Mouse (Mus musculus) testis, postnatal 14 days (tissue): ENCODE data around the gene Gm21987.

Source experiments
- DNase-seq: peaks from one replicate; pipeline ENCODE4 v3.0.0; 2021; ENCODE audit warnings: low spot score

Gene Gm21987

GRCm38 (mm10) chr16:38395060-38395730 is 48.4 kb downstream of the Gm21987 start:
- DNase-seq = no peak

DNA sequence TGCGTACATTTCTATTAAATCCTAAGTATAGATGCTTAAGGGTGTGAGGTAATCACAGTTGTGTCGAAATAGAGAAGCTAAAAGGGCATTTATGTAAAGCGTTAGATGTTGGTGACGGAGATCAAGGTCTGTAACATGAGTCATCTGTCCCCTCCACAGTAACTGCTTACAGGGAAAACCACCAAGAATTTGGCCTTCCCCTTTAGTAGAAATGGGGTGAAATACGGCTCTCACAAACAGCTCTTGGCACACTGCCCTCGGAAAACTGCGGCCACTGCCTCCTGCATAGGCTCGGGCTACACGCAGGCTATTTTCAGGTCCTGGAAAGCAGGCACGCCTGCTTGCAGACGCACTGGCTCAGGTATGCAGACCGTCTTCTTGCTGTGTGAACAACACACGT is 49.3 kb downstream of the Gm21987 start:
- DNase-seq = peak; percentile 34

GRCm38 (mm10) chr16:38398266-38398665 is 51.4 kb downstream of the Gm21987 start:
- no peak for DNase-seq

GRCm38 (mm10) chr16:38399076-38399475 is 52.2 kb downstream of the Gm21987 start:
- DNase-seq = no peak

DNA sequence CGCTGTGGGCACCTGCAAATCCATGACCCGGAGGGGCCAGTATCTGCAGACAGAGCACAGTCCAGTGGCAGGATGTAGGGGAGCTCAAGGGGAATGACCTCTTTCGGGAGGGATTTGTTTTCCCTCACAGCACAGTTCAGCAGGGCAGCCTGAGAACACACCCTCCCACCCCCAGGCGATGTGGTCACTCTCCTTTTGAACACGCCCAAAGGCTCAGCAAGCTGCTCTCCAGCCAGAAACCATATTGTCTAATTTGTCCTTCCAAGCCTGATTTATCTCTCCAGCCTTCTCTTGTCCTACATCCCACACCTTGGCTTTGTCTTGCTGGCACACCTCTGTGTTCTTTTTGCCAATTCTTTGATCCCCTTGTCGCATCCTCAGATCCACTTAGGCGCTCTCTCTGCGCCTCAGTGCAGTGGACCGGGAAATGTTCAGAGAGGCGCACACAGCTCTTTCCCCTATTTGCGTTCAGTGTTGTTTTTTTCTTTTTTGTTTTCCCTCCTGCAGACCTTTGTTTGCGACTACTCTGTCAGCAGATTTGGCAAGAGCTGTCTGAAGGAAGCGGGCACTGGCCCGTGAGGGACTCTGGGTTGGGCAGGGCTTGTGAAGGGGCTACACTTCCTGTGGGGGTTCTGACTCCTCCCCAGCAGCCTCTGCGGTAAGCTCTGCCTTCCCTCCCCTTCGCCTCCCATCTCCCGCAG is 52.8 kb downstream of the Gm21987 start:
- DNase-seq = peak; percentile 37

DNA sequence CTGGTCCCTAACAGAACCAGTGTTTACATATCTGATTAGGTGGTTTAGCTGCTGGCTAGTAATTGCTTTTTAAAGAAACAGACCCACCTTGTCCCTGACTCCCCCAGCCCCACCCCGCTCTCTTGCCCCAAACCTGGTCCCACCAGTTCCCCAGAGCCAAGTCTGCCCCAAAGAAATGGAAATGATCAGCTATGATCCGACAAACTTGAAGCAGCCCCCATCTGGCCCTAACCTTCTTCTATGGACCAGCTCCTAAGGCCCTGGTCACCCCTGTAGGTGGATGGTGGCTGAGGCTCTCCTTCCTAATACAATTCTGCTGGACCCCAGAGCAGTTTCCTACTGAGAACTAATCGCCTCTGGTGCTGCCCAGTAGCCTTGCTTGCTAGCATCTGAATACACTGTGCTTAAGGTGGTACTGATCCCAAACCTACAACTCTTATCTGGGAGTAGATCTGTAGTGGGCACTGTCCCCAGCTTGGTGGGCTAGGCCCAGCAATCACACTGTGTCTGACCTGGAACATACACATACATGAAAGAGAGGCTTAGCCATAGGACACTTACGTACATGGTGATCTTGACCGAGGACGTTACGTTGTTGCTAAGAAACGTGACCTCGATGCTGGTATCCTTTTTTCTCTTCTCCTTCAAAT is 53.6 kb downstream of the Gm21987 start:
- no peak for DNase-seq

GRCm38 (mm10) chr16:38401468-38401867 is 54.6 kb downstream of the Gm21987 start:
- DNase-seq = no peak

- DNase-seq = no peak
These were observed 56.8 kb downstream of the Gm21987 start for GRCm38 (mm10) chr16:38403639-38404038.

GRCm38 (mm10) chr16:38406293-38406692 is 59.5 kb downstream of the Gm21987 start:
- no peak for DNase-seq

GRCm38 (mm10) chr16:38406708-38407107 is 59.9 kb downstream of the Gm21987 start:
- no peak for DNase-seq

DNA sequence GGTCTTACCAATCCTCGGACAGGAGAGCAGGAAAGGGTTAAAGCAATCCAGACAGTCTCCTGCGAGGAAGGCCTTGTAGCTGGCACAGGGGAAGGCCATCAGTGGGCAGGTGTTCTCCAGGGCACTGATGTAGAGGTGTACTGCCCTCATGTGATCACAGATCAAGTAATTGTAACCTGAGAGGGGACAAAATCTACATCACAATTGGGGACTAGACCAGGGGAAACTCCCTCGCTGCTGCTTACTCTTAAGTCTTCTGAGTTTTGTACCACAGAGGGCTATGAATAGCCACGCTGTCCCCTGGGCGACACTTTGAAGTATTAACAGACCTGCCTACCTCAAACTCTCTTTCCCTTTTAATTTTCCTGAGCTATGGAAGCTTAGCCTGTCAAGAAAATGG is 60.7 kb downstream of the Gm21987 start:
- no peak for DNase-seq

DNA sequence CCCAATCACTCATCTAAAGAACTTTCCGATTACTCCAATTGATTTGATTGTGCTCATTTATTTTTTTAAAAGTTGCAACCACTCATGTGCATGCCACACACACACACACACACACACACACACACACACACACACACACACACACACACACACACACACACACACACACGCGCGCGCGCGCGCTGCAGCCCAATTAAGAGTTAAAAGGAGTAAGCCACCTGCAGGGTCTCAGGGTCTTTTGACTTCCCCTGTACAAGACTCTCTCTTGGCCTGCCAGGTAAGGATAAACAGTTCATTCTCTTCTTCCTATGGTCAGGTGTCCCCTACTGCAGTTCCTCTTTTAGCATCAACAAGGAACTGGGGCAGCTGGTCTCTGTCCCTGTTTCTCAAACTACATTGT is 61.6 kb downstream of the Gm21987 start:
- no peak for DNase-seq
